Mouse (Mus musculus): ENCODE data around the gene Sipa1l1. TPM values are rescaled to one million over a fixed set of nuclear protein-coding genes. Genes with fewer than 3 reads are reported as not detected.

Sipa1l1 gene
- polyA plus RNA-seq, 1 experiment from 2014 or later, result 16.9 TPM

- H3K4me3 ChIP-seq, result no peak overlapping the region
- no peak overlapping the region for H3K27ac ChIP-seq
- no peaks in the 10 kb centered on the region for H3K36me3 ChIP-seq
- no peak for ATAC-seq (replicated peaks; ENCODE audit: insufficient number of reproducible peaks, insufficient read depth, low FRiP score, low read depth)
- no peaks in the 10 kb centered on the region for H3K4me1 ChIP-seq (replicated peaks)
- 78% methylated on average over 4 of the region's 4 CpGs for WGBS
- no peak overlapping the region for H3K9ac ChIP-seq
- H3K9me3 ChIP-seq (replicated peaks), result no peaks in the 10 kb centered on the region
- no peak overlapping the region for H3K4me2 ChIP-seq
- no peaks in the 10 kb centered on the region for H3K27me3 ChIP-seq
Measured at GRCm38 (mm10) chr12:82154527-82154926, 14.6 kb upstream of the Sipa1l1 start.

GRCm38 (mm10) chr12:82158516-82158915 is 10.6 kb upstream of the Sipa1l1 start:
- no peak for ATAC-seq (replicated peaks; ENCODE audit: insufficient number of reproducible peaks, insufficient read depth, low FRiP score, low read depth)
- H3K9ac ChIP-seq, result no peak overlapping the region
- WGBS, result 92% methylated on average over 16 of the region's 16 CpGs

DNA sequence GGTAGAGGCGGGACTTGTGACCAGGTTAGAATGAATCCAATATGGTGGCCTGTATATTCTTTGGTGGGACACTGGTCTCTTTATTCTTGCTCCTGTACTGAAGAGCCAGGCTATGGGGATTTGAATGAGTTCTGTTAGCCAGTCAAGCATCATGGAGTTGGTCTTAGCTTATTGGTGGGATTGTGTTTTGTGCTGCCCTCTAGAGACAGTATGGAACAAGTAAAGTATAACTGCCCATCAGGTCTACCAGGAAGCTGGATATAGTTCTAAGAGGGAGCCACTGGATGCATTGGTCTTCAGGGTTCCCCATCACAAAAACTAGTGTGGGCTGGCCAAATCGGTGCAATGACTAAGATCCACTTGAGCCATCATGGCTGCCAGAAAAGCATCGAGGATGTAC is 9.7 kb upstream of the Sipa1l1 start:
- Histone ChIP-seq H3K4me2 (no peak overlapping the region), H3K27ac (no peak overlapping the region), H3K9me3 (replicated peaks) (no peaks in the 10 kb centered on the region), H3K4me3 (no peak overlapping the region), H3K27me3 (no peaks in the 10 kb centered on the region), H3K36me3 (no peaks in the 10 kb centered on the region), H3K4me1 (replicated peaks) (0 out of 2 replicates have a peak, but pooled peaks cover 2% of the 10 kb centered on the region), H3K9ac (no peak overlapping the region)
- no peak for ATAC-seq (replicated peaks; ENCODE audit: insufficient number of reproducible peaks, insufficient read depth, low FRiP score, low read depth)
- 95% methylated on average over 3 of the region's 3 CpGs for WGBS

More at GRCm38 (mm10) chr12:82158516-82158915, 10.6 kb upstream of the Sipa1l1 start:
- 0 out of 2 replicates have a peak, but pooled peaks cover 2% of the 10 kb centered on the region for H3K4me1 ChIP-seq (replicated peaks)
- no peaks in the 10 kb centered on the region for H3K9me3 ChIP-seq (replicated peaks)
- no peak overlapping the region for H3K27ac ChIP-seq
- H3K4me3 ChIP-seq, result no peak overlapping the region
- no peaks in the 10 kb centered on the region for H3K36me3 ChIP-seq
- H3K27me3 ChIP-seq, result no peaks in the 10 kb centered on the region
- H3K4me2 ChIP-seq, result no peak overlapping the region

DNA sequence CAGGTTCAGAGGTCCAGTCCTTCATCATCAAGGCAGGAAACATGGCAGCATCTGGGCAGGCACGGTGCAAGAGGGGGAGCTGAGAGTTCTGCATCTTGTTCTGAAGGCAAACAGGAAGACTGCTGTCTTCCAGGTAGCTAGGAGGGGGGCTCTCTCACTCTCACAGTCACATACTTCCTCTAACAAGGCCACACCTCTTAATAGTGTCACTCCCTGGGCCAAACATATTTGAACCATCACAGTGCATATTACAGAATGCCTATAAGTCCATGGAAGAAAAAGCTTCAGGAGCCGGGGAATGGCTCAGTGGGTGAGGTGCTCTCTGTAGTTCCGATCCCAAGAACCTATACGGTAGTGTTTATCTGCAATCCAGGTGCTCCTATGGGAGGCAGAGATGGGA is 3.5 kb upstream of the Sipa1l1 start:
- ATAC-seq (replicated peaks; ENCODE audit: insufficient number of reproducible peaks, insufficient read depth, low FRiP score, low read depth), result no peak
- H3K36me3 ChIP-seq, result no peaks in the 10 kb centered on the region
- WGBS, result 78% methylated on average over 4 of the region's 4 CpGs

DNA sequence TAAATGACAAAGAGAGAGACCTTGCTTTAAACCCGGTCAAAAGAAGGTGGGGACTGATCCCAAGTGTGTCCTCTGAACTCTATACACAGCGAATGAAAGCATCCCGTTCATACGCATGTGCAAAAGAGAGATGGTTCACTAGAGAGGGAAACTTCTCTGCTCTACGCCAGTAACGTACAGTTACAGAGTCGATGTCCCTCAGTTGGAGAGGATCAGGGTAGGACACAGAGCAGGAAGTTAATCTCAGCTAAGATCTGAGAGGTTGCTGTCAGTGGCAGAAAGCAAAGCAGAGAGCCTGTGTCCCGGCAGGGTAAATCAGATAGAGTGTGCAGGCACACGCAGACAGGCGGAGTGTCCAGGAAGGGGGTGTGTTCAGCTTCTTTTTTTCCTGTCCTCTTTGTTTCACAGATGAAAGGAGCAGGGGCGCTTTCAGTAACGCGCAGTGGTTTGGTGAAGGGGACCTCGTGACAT is 3.0 kb upstream of the Sipa1l1 start:
- H3K27me3 ChIP-seq, result no peaks in the 10 kb centered on the region
- WGBS, result 39% methylated on average over 14 of the region's 14 CpGs
- no peaks in the 10 kb centered on the region for H3K36me3 ChIP-seq
- no peaks in the 10 kb centered on the region for H3K9me3 ChIP-seq (replicated peaks)
- H3K9ac ChIP-seq, result no peak overlapping the region
- no peak overlapping the region for H3K4me3 ChIP-seq
- ATAC-seq (replicated peaks; ENCODE audit: insufficient number of reproducible peaks, insufficient read depth, low FRiP score, low read depth), result no peak
- H3K27ac ChIP-seq, result no peak overlapping the region
- peak overlapping the region; percentile 40 for H3K4me2 ChIP-seq
- peaks cover 4% of the 10 kb centered on the region for H3K4me1 ChIP-seq (replicated peaks)

More for the DNA sequence above, 3.5 kb upstream of the Sipa1l1 start:
- H3K4me1 ChIP-seq (replicated peaks), result peaks cover 6% of the 10 kb centered on the region
- H3K9ac ChIP-seq, result no peak overlapping the region
- H3K4me3 ChIP-seq, result no peak overlapping the region
- no peak overlapping the region for H3K27ac ChIP-seq
- H3K27me3 ChIP-seq, result no peaks in the 10 kb centered on the region
- no peaks in the 10 kb centered on the region for H3K9me3 ChIP-seq (replicated peaks)
- no peak overlapping the region for H3K4me2 ChIP-seq

GRCm38 (mm10) chr12:82169571-82170431 is 681 bp downstream of the Sipa1l1 start:
- no peaks in the 10 kb centered on the region for H3K9me3 ChIP-seq (replicated peaks)
- peak overlapping the region; percentile 96 for H3K4me3 ChIP-seq
- under 1% methylated on average over 92 of the region's 109 CpGs for WGBS
- H3K9ac ChIP-seq, result peak overlapping the region; percentile 92
- peak; percentile 70 for ATAC-seq (replicated peaks; ENCODE audit: insufficient number of reproducible peaks, insufficient read depth, low FRiP score, low read depth)
- H3K27me3 ChIP-seq, result no peaks in the 10 kb centered on the region
- peak overlapping the region; percentile 94 for H3K27ac ChIP-seq
- H3K36me3 ChIP-seq, result no peaks in the 10 kb centered on the region
- peak overlapping the region; percentile 93 for H3K4me2 ChIP-seq
- peaks cover 18% of the 10 kb centered on the region for H3K4me1 ChIP-seq (replicated peaks)

DNA sequence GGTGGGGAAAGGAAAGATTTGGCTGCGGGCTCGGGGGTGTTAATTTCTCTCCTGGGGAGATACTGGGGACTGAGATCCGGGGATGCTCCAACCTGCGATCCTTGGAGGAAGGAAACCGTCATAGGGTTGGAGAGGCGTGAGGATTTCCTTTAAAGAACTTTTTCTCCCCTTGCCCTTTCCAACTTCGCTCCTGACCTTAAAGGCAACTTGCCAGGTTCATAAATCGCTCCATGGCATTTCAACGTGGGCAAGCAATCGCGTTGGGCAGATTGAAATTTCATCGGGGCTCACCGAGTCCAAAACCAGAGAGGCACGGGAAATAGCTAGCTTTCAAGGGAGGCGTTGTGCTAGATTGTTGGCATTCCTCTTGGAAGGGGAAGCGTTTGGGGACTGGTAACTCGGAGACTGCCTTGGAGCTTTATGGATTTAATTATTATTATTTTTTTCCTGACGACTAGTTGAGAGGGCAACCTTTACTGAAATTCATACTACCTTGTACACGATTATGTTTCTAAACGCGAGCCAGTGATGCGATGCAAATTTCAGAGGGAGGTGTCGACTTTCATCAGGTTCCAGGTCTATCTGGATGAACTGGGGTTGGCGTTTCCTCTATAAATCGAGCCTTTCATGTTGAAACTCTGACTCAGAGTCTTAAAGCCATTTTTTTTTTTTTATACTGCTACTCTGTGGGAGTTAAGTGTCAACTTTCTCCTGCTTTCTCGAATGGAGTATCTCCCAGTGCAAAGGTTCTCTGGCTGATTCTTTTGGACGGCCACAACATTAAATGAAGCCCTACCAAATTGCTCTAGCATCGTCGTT is 1.6 kb downstream of the Sipa1l1 start:
- H3K4me1 ChIP-seq (replicated peaks), result peaks cover 21% of the 10 kb centered on the region
- ATAC-seq (replicated peaks; ENCODE audit: insufficient number of reproducible peaks, insufficient read depth, low FRiP score, low read depth), result no peak
- 2% methylated on average over 29 of the region's 29 CpGs for WGBS

DNA sequence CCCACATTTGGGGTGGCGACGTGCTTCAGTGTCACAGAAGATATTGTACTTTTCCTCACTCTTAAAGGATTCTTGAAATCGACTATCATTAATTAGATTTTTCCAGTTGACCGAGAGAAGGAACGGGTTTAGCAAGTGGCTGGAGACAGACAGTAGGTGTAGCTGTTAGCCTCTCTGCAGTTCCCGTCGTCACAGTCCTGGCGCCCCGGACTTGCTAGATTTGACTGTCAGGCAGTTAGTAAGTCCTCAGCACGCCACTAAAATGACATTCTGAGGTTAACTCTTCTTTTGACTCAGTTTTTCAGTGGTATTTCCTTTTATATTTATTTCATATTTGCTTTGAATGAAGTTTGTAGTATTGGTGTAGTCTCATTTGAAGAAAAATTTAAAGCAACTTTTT is 2.5 kb downstream of the Sipa1l1 start:
- no peak for ATAC-seq (replicated peaks; ENCODE audit: insufficient number of reproducible peaks, insufficient read depth, low FRiP score, low read depth)

More for the DNA sequence above, 1.6 kb downstream of the Sipa1l1 start:
- peak overlapping the region; percentile 94 for H3K27ac ChIP-seq
- peak overlapping the region; percentile 93 for H3K4me2 ChIP-seq
- no peaks in the 10 kb centered on the region for H3K9me3 ChIP-seq (replicated peaks)
- peak overlapping the region; percentile 96 for H3K4me3 ChIP-seq
- H3K36me3 ChIP-seq, result no peaks in the 10 kb centered on the region
- H3K9ac ChIP-seq, result peak overlapping the region; percentile 92
- no peaks in the 10 kb centered on the region for H3K27me3 ChIP-seq

DNA sequence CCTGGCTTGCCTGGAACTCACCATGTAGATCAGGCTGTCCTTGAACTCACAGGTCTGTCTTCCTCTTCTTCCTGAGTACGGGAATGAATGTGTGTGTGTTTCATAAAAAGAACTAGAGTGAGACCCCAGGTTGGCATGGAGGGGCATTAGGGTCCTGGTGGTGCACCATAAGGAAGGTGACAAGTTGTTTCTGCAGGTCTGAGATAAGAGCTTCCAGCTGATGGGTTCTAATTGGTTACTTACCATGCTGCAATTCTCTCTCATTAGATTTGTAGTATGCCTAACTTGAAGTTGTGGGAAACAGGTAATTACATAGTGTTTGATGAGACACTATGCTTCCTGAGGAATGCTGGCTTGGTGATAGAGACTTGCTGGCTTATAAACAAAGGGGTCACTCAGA is 4.5 kb downstream of the Sipa1l1 start:
- Histone ChIP-seq H3K4me3 (no peak overlapping the region), H3K27ac (no peak overlapping the region), H3K4me2 (no peak overlapping the region), H3K9ac (no peak overlapping the region), H3K9me3 (replicated peaks) (no peaks in the 10 kb centered on the region), H3K4me1 (replicated peaks) (peaks cover 19% of the 10 kb centered on the region), H3K27me3 (no peaks in the 10 kb centered on the region), H3K36me3 (no peaks in the 10 kb centered on the region)
- WGBS, result 84% methylated on average over 1 of the region's 1 CpGs
- ATAC-seq (replicated peaks; ENCODE audit: insufficient number of reproducible peaks, insufficient read depth, low FRiP score, low read depth), result no peak

More for the DNA sequence above, 2.5 kb downstream of the Sipa1l1 start:
- Histone ChIP-seq H3K36me3 (no peaks in the 10 kb centered on the region), H3K27me3 (no peaks in the 10 kb centered on the region), H3K4me2 (peak overlapping the region; percentile 93), H3K9ac (no peak overlapping the region), H3K9me3 (replicated peaks) (no peaks in the 10 kb centered on the region), H3K4me1 (replicated peaks) (peaks cover 21% of the 10 kb centered on the region), H3K27ac (no peak overlapping the region), H3K4me3 (peak overlapping the region; percentile 96)
- 19% methylated on average over 10 of the region's 10 CpGs for WGBS

DNA sequence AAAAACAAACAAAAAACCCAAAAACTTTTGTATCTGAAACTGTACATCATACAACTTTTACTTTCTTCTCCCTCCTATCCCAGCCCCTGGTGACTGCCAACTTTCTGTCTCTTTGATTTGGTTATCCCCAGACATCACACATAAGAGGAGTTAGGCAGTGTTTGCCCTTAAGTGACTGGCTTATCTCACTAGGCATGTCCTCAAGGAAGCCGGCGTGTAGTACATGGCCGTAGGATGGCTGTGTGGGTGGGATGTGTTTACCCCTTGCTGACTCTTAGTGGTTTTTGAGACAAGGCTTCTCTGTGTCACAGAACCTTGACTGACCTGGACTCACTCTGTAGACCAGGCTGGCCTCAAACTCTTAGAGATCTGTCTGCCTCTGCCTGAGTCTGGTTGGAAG is 6.6 kb downstream of the Sipa1l1 start:
- 36% methylated on average over 3 of the region's 3 CpGs for WGBS
- Histone ChIP-seq H3K9me3 (replicated peaks) (no peaks in the 10 kb centered on the region), H3K4me1 (replicated peaks) (peaks cover 17% of the 10 kb centered on the region; the same call in 1 of the 2 replicates)

DNA sequence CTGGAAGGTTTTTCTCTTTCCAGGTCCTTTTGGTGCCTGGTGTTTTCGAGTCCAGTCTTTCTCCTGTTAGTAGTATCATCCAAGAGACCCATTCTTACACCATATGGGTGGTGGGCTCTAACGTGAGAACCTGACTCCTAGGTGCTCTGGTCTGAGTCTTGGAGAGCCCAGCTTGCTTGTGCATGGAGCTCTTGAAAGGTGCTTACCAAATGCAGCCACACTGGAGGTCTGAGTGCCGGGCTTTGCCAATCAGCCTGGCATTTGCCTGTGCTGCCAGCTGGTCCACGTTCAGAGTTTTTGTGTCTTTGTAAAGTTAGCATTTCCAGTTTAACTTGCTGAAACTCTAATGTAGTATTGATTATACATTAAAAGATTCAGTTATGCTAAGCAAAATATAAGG is 9.5 kb downstream of the Sipa1l1 start:
- Histone ChIP-seq H3K36me3 (peaks cover 14% of the 10 kb centered on the region; the same call in 1 of the 2 replicates), H3K9me3 (replicated peaks) (no peaks in the 10 kb centered on the region), H3K4me2 (no peak overlapping the region), H3K27ac (no peak overlapping the region), H3K27me3 (no peaks in the 10 kb centered on the region), H3K9ac (no peak overlapping the region), H3K4me3 (no peak overlapping the region), H3K4me1 (replicated peaks) (peaks cover 10% of the 10 kb centered on the region; the same call in 1 of the 2 replicates)
- WGBS, result 86% methylated on average over 4 of the region's 4 CpGs
- no peak for ATAC-seq (replicated peaks; ENCODE audit: insufficient number of reproducible peaks, insufficient read depth, low FRiP score, low read depth)

More for the DNA sequence above, 6.6 kb downstream of the Sipa1l1 start:
- no peaks in the 10 kb centered on the region for H3K36me3 ChIP-seq
- no peaks in the 10 kb centered on the region for H3K27me3 ChIP-seq
- H3K4me3 ChIP-seq, result no peak overlapping the region
- no peak for ATAC-seq (replicated peaks; ENCODE audit: insufficient number of reproducible peaks, insufficient read depth, low FRiP score, low read depth)
- H3K27ac ChIP-seq, result no peak overlapping the region
- H3K9ac ChIP-seq, result no peak overlapping the region
- H3K4me2 ChIP-seq, result no peak overlapping the region

All from heart, embryonic 15.5 days (tissue).